Mouse (Mus musculus): ENCODE data around the gene Smu1.
A peak's percentile ranks its signal among the peaks of the same experiment; 100 is the strongest.

Smu1 gene

DNA sequence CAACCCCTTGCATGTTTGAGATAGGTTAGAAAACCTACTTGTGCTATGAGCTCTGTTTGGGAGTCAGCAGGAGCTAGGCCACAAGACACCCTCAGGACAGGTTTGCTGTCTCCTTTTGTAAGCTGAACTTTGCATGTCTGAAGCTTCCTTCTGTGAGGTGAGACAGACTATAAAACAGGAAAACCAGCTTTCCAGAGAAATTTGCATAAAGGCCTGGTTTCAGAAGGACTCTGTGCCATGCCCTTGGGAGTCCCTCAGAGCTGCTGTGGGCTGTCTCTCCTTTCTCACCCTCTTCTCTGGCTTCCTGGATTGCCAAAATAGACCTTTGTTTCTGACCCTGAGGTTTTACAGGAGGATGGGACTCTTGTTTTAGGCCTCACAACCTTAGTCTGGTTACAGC is 36.6 kb upstream of the Smu1 start:
- Histone ChIP-seq H3K4me3 (replicated peaks; ENCODE audit: low read length) (no peak overlapping the region), H3K4me1 (replicated peaks; ENCODE audit: low read depth, low read length) (peaks cover 37% of the 10 kb centered on the region), H3K27me3 (ENCODE audit: insufficient read depth, low read length) (no peaks in the 10 kb centered on the region), H3K9me3 (ENCODE audit: low read length) (peaks cover 6% of the 10 kb centered on the region; the same call in 1 of the 2 replicates), H3K36me3 (ENCODE audit: insufficient read depth, low read length) (no peaks in the 10 kb centered on the region)
- TF ChIP-seq CTCF (conservative IDR thresholded peaks at IDR 0.05; ENCODE audit: low read length) (no peak), NANOG (IDR thresholded peaks at IDR 0.05; ENCODE audit: borderline replicate concordance, low read length) (no peak), POU5F1 (IDR thresholded peaks at IDR 0.05; ENCODE audit: borderline replicate concordance, low read length) (peak; percentile 31; the same call in 1 of the 2 replicates)

DNA sequence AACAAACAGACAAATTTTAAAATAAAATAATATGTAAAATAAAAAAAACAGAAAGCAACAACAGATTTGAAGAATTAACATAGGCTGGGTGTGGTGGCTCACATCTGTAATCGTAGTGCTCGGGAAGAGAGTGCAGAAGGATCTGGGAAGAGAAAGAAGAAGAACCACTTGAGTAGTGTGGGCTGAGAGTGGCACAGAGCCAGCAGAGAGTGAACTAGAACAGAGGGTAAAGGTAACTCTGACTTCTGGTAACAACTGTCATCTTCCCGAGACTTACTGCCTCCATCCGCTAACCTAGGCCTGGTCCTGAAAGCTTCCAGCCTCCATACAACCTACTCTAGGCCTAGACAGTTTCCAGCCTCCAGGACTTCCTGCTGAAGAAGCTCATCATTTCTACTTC is 33.5 kb upstream of the Smu1 start:
- Histone ChIP-seq H3K27me3 (ENCODE audit: insufficient read depth, low read length) (no peaks in the 10 kb centered on the region), H3K4me3 (replicated peaks; ENCODE audit: low read length) (no peak overlapping the region), H3K4me1 (replicated peaks; ENCODE audit: low read depth, low read length) (peaks cover 56% of the 10 kb centered on the region), H3K9me3 (ENCODE audit: low read length) (no peaks in the 10 kb centered on the region), H3K36me3 (ENCODE audit: insufficient read depth, low read length) (no peaks in the 10 kb centered on the region)
- TF ChIP-seq POU5F1 (IDR thresholded peaks at IDR 0.05; ENCODE audit: borderline replicate concordance, low read length), result no peak
- no peak for TF ChIP-seq CTCF (conservative IDR thresholded peaks at IDR 0.05; ENCODE audit: low read length)
- no peak for TF ChIP-seq NANOG (IDR thresholded peaks at IDR 0.05; ENCODE audit: borderline replicate concordance, low read length)

DNA sequence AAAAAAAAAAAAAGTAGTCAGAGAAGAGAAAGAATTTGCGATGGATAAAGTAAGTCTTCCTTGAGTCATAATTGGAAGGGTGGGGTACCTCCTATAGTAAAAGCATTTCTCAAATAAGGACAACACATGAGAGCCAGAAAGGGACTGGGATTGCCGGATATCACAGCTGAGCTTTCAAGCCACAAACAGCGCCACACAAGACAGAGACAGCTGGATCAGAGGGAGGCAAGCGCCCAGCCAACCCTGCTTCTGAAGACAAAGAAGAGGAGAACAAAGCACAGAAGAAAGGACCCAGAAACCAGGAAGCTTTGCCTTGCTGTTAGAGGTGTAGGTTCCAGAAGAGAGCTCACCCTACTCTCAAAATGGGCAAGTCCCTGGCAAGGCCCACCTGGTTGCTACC is 28.9 kb upstream of the Smu1 start:
- Histone ChIP-seq H3K4me1 (replicated peaks; ENCODE audit: low read depth, low read length) (peaks cover 66% of the 10 kb centered on the region), H3K27me3 (ENCODE audit: insufficient read depth, low read length) (no peaks in the 10 kb centered on the region), H3K4me3 (replicated peaks; ENCODE audit: low read length) (no peak overlapping the region), H3K9me3 (ENCODE audit: low read length) (no peaks in the 10 kb centered on the region), H3K36me3 (ENCODE audit: insufficient read depth, low read length) (no peaks in the 10 kb centered on the region)
- TF ChIP-seq CTCF (conservative IDR thresholded peaks at IDR 0.05; ENCODE audit: low read length), result no peak
- no peak for TF ChIP-seq POU5F1 (IDR thresholded peaks at IDR 0.05; ENCODE audit: borderline replicate concordance, low read length)
- no peak for TF ChIP-seq NANOG (IDR thresholded peaks at IDR 0.05; ENCODE audit: borderline replicate concordance, low read length)

DNA sequence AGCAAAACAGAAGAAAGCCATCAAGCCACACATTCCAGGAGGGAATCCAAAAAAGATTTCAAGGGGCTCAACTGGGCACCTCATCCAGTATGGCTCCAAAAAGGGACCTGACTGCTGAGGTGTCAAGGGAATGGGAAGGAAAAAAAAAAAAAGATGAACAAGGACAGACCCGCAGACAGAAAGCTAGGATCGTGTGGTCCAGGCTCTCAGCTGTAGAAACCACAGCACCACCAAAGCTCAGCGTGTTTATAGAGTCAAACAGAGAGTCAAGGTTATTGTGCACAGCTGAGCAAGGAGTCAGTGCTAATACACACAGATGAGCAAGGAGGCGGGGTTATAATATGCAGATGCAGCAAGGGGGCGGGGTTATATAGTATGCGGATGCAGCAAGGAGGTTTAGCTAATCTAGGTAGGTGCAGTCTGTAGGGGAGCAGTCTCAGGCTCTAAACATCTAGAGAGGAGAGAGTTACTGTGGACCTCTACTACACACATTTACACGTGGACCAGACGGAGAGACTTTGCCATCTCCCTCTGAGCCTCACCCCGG is 28.0 kb upstream of the Smu1 start:
- TF ChIP-seq NANOG (IDR thresholded peaks at IDR 0.05; ENCODE audit: borderline replicate concordance, low read length), result no peak
- no peak for TF ChIP-seq POU5F1 (IDR thresholded peaks at IDR 0.05; ENCODE audit: borderline replicate concordance, low read length)
- TF ChIP-seq CTCF (conservative IDR thresholded peaks at IDR 0.05; ENCODE audit: low read length), result no peak
- H3K4me1 ChIP-seq (replicated peaks; ENCODE audit: low read depth, low read length), result peaks cover 75% of the 10 kb centered on the region
- no peaks in the 10 kb centered on the region for H3K9me3 ChIP-seq (ENCODE audit: low read length)
- H3K4me3 ChIP-seq (replicated peaks; ENCODE audit: low read length), result no peak overlapping the region; the same call in 1 of the 2 replicates
- no peaks in the 10 kb centered on the region for H3K36me3 ChIP-seq (ENCODE audit: insufficient read depth, low read length)
- no peaks in the 10 kb centered on the region for H3K27me3 ChIP-seq (ENCODE audit: insufficient read depth, low read length)

DNA sequence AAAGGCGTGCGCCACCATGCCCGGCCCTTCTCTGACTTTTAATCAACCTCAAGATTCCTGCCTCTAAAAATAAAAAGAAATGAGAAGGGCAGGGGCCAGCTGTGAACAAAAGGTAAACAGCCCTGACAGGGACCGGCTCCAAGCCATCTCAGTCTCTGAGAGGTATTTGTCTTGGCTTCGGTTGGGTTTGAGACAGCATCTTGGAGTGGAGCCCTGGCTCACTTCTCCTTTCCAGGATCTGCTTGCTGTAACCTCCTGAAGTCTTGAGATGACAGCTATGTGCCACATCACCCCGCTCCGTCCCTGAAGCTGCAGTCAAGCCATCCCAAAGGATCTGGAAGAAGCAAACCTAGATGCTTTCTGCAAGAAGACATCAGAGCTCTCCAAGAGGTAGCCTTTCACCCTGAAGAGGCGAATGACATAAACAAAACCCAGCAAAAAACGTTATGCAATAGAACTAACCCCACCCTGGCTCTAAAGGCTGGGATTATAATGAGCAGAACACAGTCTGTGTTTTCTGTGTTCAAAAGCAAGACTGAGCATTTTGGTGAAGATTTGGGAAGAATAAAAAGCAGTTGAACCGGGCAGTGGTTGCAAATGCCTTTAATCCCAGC is 26.9 kb upstream of the Smu1 start:
- H3K27me3 ChIP-seq (ENCODE audit: insufficient read depth, low read length), result no peaks in the 10 kb centered on the region
- H3K4me1 ChIP-seq (replicated peaks; ENCODE audit: low read depth, low read length), result peaks cover 83% of the 10 kb centered on the region
- no peak overlapping the region for H3K4me3 ChIP-seq (replicated peaks; ENCODE audit: low read length)
- TF ChIP-seq NANOG (IDR thresholded peaks at IDR 0.05; ENCODE audit: borderline replicate concordance, low read length), result no peak
- no peak for TF ChIP-seq CTCF (conservative IDR thresholded peaks at IDR 0.05; ENCODE audit: low read length)
- no peak for TF ChIP-seq POU5F1 (IDR thresholded peaks at IDR 0.05; ENCODE audit: borderline replicate concordance, low read length)
- no peaks in the 10 kb centered on the region for H3K9me3 ChIP-seq (ENCODE audit: low read length)
- H3K36me3 ChIP-seq (ENCODE audit: insufficient read depth, low read length), result no peaks in the 10 kb centered on the region

DNA sequence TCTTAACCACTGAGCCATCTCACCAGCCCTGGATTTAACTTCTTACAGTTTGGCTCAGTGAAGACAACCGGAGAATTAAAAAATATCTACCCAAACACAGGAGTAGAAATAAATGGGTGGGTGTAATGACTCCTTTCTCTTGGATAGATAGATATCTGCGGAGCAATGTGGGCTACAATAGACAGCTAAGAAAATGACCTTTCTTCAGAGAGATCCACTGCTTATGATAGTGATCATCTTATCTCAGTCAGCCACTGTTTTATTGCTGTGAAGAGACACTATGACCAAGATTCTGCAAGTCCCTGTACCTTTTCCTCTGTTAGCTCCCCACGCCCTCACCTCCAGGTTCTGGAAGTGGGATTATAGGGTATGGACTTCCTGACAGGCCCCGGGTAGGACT is 25.3 kb upstream of the Smu1 start:
- H3K4me1 ChIP-seq (replicated peaks; ENCODE audit: low read depth, low read length), result peaks cover 93% of the 10 kb centered on the region
- H3K9me3 ChIP-seq (ENCODE audit: low read length), result no peaks in the 10 kb centered on the region
- TF ChIP-seq POU5F1 (IDR thresholded peaks at IDR 0.05; ENCODE audit: borderline replicate concordance, low read length) (no peak), NANOG (IDR thresholded peaks at IDR 0.05; ENCODE audit: borderline replicate concordance, low read length) (no peak), CTCF (conservative IDR thresholded peaks at IDR 0.05; ENCODE audit: low read length) (no peak)
- H3K27me3 ChIP-seq (ENCODE audit: insufficient read depth, low read length), result no peaks in the 10 kb centered on the region
- no peaks in the 10 kb centered on the region for H3K36me3 ChIP-seq (ENCODE audit: insufficient read depth, low read length)
- H3K4me3 ChIP-seq (replicated peaks; ENCODE audit: low read length), result no peak overlapping the region

DNA sequence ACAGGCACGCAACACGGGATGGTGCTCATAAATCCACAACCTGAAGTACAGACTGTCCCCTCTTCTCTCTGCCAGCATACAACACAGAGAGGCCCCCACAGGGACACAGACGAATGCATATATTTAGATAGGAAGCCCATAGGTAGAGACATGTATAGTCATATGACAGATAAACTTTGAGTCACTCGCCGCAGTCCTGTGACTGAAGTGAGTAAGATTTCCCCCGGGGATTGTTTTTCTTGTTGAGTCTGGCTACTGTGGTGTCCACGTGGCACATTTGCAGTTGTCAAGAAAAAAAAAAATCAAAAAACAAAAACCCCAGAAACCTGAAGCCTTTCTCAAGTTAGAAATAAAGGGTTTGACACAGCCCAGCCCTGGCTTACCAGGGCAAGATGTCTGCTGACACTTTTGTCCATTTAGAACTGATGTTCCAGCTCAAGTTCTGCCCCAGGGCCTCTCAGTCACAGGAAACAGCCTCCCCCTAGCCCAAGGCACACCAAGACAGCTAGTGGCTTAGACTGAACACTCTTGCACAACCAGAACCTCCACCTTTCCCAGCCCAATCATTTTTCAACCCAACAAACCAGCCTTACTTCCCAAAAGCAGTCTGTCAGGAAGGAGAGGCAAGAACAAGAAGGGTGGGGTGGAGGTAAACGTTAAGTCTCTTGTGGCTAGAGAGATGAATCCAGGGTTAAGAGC is 24.2 kb upstream of the Smu1 start:
- no peaks in the 10 kb centered on the region for H3K36me3 ChIP-seq (ENCODE audit: insufficient read depth, low read length)
- no peaks in the 10 kb centered on the region for H3K9me3 ChIP-seq (ENCODE audit: low read length)
- TF ChIP-seq CTCF (conservative IDR thresholded peaks at IDR 0.05; ENCODE audit: low read length) (no peak), NANOG (IDR thresholded peaks at IDR 0.05; ENCODE audit: borderline replicate concordance, low read length) (no peak), POU5F1 (IDR thresholded peaks at IDR 0.05; ENCODE audit: borderline replicate concordance, low read length) (no peak)
- H3K4me3 ChIP-seq (replicated peaks; ENCODE audit: low read length), result peak overlapping the region; percentile 58
- peaks cover 94% of the 10 kb centered on the region for H3K4me1 ChIP-seq (replicated peaks; ENCODE audit: low read depth, low read length)
- H3K27me3 ChIP-seq (ENCODE audit: insufficient read depth, low read length), result no peaks in the 10 kb centered on the region

DNA sequence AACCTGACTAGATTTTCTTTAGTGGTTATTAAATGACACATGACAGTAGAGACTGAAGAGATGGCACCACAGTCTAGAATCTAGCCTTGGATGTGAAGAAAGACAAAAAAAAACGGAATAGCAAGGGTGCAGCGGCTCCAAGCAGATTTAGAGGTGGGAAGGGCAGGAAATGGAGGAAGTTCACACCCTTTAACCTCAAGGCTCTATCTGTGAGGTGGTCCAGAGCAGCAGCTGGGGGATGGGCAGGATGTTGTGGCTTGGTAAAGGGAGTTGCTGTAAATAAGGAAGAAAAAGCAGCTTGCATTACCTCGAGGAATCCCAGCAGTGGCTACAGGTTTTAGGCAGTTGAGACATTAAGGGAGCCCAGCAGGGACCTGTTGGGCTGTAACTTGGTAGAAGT is 23.4 kb upstream of the Smu1 start:
- H3K9me3 ChIP-seq (ENCODE audit: low read length), result no peaks in the 10 kb centered on the region
- peaks cover 95% of the 10 kb centered on the region for H3K4me1 ChIP-seq (replicated peaks; ENCODE audit: low read depth, low read length)
- peak overlapping the region; percentile 58 for H3K4me3 ChIP-seq (replicated peaks; ENCODE audit: low read length)
- H3K27me3 ChIP-seq (ENCODE audit: insufficient read depth, low read length), result no peaks in the 10 kb centered on the region
- no peak for TF ChIP-seq POU5F1 (IDR thresholded peaks at IDR 0.05; ENCODE audit: borderline replicate concordance, low read length)
- no peak for TF ChIP-seq CTCF (conservative IDR thresholded peaks at IDR 0.05; ENCODE audit: low read length)
- TF ChIP-seq NANOG (IDR thresholded peaks at IDR 0.05; ENCODE audit: borderline replicate concordance, low read length), result no peak
- no peaks in the 10 kb centered on the region for H3K36me3 ChIP-seq (ENCODE audit: insufficient read depth, low read length)

Measured in E14TG2a.4 (cell line).